Mouse (Mus musculus): ENCODE results near the gene Gm13941.

Gm13941 gene

DNA sequence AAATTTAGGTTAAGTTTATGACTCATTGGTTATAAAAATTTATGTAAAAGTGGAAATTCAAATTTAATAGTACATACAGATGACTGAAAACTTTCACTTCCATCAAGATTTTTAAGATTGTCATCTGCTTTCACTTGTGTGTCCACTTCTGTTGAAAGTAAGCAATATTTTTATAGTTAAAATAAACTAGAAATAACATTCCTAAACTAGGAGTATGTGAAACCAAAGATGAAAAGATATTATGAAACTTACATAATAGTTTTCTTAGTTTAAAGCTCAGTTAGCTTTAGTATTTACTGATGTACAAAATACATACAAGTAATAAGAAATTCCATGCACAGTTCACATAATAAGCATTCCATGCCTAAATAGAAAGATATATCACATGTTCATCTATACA lies at the start of gene Gm13941:
Gene Gm13941, minus strand, starts transcription at position 101 of the 400 bp plus-strand sequence.
- DNase-seq: no peak

DNA sequence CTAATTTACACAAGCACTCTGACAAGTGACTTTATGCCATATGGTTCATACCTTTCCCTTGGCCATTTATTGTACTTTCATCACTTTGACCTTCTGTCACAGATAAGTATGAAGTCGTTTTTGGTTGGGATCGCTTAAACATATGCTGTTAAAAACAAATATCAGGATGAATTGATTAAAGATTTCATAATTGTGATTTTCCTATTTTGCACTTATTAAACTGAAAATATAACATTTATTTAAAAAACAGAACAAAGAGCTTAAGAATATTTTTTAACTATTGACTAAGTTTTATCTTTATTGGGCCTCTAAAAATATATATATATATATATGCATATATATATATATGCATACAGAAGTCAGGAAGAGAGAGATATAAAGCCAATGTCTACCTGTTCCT lies 47.1 kb upstream of the Gm13941 start, which contains the start of gene Gm15130:
Gene Gm15130, minus strand, starts transcription at position 101 of the 400 bp plus-strand sequence.
- DNase-seq: no peak

DNA sequence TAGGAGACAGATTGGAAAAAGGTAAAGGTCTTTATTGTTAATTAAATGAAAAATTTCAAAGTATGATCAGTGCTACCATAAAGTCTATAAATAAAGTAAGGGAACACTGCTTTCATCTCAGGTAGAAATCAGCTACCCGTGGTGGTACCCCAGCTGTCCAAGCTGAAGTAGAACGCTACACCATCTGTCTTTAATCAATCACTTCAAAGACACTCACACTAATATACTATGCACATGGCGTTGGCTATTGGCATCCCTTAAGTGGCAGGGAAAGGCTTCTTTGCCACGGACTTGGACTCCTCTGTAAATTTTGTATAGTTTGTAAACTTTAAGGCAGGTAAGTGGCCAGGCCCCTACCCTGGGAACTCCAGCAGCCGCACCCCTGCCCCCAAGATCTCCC lies 30.0 kb upstream of the Gm13941 start:
- no peak for DNase-seq

DNA sequence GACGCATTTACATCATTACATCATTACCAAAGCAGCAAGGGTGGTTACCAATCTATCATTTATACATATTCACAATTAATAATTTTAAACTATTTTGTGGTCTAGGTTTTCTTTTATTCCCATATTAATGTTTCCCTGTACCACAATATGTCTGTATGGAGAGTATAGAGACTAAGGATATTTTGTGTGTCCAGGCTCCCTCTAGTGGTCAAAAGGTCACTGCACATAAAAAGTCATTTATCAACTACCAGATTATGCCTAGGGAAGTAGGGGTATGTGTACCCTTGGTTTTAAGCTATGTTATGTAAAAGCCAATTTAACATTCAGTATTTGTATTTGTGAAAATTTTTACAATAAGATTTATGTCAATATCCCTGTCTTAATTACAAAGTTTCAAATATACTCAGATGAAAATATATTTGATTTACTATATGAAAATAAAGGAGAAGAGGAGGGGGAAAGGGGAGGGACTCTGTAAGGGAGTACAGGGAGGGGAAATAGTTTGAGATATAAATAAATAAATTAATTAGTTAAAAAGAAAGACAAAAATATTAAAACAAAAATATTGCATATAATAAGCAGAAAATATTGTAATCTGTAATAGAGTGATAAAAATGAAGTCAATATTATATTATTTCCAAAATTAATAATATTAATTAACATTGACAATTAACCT lies 47.1 kb downstream of the Gm13941 start:
- peak; percentile 4 to 37 for DNase-seq

All from cerebellum, postnatal 36 days (tissue).